Mouse (Mus musculus): Measurements from ENCODE around the gene Spdl1. TPM values are rescaled to one million over a fixed set of nuclear protein-coding genes. Genes with fewer than 3 reads are reported as not detected.

Gene Spdl1
- 1 to 10 TPM; 1.1 to 1.7 TPM for total RNA-seq (2021)
- long read RNA-seq, experiment 1, partial matches to known transcripts: 0 of 2 reads
- long read RNA-seq, experiment 1, other reads (novel, unspliced or antisense): 0 of 2 reads
- long read RNA-seq, experiment 2, partial matches to known transcripts: 0 of 1 reads
- long read RNA-seq, experiment 2, other reads (novel, unspliced or antisense): 0 of 1 reads

DNA sequence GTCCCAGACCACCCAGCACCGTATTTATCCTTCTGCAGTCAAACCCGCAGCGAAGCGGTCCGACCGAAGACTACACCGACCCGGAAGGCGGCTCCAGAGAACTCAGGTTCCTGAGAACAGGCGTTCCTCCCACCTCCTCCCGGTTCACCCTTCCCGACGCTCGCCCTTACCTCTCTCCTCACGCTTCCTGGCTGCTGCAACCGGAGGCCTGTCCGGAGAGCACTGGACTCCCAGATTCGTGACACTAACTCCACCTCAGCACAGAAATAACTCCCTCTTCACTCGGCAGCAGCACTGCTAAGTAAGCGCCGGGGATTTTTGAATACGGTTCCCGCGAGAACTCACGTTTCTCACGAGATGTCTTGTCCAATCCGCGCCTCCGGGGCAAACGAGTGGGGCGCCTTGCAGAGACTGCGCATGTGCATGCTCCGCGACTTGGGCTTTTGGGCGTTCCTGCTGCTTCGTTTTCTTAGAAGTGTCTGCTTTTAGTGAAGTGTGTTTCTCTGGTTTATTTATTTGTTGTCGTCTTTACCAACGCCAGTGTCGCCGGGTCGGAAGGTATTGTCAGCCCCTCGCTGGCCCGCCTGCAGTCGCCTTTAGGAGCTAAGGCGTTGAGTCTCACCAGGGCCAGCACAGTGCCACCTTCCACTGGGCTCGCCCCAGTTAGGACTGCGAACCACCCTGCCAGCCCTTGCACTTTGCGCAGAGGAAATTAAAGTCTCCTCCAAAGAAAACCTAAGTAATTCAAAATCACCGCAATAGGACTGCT lies at the start of gene Spdl1:
Spdl1 (minus strand) TSS at position 324 of the 769 bp plus-strand sequence.
- intact Hi-C loops (cut with DNase I): loop anchor here (5.0 kb wide), 1 partner anchor 859 kb away; no protein-coding TSS in a partner anchor
- peak; percentile 95 to 97 for DNase-seq

DNA sequence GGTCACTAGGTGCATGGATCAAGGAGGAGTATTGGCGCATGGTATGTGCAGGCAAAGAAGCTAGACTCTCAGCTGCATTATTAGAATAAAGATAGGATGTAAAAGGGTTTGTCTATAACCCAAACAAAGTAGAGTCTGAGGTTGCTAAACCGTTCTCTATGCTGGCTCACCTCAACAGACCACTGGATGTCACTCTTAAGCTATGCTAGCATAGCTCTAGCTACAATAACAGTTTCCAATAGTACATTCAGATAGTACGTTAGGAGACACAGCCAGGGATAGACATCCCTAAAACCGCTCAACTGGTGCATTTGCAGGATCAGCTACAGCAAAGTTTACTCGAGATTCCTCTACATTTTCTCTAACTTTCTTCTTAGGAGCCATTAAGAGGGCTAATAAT lies 48.1 kb upstream of the Spdl1 start:
- peak in 1 of 2 experiments; percentile 18 for DNase-seq
- intact Hi-C loops (cut with DNase I): loop anchor here (2.0 to 10.0 kb wide), 4 partner anchors 236 to 783 kb away; no protein-coding TSS in a partner anchor

DNA sequence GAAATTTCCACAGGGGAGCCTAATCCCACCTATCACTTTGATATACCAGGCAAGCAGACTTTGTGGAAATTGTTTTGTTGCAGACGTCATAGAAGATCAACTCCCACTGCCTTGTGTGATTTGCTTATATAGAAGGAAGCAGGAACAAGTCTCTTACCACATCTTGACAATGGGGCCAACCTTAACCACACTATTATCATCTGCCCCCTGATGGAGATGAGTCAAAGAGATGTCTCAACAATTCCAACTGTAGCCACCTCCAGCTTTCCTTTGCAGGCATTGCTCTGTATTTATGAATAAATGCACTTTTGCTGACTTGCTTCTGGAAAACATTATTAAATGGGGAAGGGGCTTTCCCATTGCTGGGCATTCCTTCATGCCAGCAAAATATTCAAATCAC lies 46.2 kb upstream of the Spdl1 start:
- no peak for DNase-seq
- intact Hi-C loops (cut with DNase I): loop anchor here (2.0 to 10.0 kb wide), 4 partner anchors 238 to 785 kb away; no protein-coding TSS in a partner anchor

DNA sequence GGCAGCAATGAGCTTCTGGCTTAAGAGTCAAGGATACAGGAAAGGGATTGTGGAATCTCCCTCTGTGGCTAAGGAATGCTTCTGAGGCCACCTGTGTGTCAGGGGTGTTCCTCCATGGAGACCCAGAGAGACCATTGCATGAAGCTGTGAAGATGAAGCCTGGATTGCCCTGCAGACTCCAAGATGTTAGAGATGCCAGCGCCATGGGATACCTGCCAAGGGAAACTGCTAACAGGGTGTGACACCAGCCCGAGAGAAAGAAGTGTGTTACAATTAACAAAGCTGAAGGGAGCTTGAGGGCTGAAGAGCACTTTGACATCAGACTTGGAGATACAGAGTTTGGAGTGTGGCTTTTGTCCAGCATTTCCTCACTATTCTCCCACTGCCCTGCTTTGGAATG lies 40.4 kb upstream of the Spdl1 start:
- intact Hi-C loops (cut with DNase I): no loop called here
- DNase-seq: no peak

DNA sequence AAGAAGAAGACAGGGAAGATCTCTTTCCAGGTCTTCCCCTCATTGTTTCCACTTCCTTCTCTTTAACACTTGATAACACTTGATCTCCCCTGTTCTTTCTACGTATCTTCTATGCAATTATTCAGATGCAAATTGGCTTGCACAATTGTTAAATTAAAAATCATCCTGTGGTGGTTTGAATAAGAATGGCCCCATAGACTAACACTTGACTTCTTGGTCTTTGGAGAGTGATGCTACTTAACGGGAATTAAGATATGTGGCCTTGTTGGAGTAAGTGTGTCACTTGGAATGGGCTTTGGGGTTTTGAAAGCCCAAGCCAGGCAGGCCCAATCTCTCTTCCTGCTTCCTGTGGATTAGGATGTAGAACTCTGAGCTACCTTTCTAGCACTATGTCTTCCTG lies 39.0 kb upstream of the Spdl1 start:
- no peak for DNase-seq
- intact Hi-C loops (cut with DNase I): no loop called here

DNA sequence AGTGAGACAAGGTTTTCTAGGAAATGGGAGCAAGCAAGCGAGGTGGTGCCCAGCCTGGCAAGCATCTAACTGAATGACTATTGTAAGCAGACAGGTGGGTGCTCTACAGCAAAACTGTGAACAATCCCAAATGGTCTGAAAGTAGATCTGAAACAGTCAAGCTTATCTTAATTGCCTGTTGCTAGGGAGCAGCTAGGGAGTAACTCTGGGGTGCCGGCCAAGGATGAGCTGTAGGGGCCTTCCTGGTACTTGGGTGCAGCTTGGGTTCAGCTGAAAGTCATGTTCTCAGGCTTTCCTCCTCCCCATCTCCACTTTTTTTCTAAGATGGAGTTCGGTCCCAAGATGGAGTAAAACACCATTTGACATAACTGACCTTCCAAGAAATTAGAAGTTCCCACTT lies 38.5 kb upstream of the Spdl1 start:
- no peak for DNase-seq
- intact Hi-C loops (cut with DNase I): no loop called here

DNA sequence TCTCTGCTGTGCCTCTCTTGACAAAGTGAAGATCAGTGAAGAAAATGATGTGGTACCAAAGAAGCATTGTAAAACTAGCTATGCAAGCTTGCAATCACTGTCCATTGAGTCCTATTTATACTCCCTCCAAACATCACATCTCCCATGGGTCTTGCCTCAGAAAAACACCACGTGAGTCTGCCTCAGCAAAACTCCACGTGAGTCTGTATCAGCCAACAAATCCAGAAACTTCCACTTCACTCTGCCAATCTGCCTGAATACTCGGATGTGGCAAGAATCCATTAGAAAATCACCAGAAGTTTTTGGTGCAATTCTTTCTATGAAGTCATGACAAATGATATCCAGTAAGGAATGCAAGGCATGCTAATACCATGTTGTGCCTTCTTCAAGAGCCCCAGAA lies 38.0 kb upstream of the Spdl1 start:
- no peak for DNase-seq
- intact Hi-C loops (cut with DNase I): no loop called here

DNA sequence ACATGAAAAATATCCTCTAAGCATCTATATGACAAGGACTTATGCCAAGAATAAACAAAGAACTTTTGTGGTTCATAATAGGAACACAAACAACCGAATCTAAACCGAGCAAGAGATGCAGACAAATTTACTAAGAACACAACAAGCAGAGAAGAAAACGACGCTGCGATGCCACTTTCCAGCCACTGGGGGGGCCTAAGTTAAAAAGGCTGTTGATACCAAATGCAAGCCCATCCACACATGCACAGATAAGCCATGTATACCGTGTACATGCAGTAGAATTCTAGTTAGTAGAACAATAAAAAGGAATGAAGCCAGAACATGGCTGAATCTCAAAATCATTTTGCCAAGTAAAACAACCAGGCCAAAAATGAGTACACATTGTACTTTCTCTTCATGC lies 35.2 kb upstream of the Spdl1 start:
- intact Hi-C loops (cut with DNase I): no loop called here

DNA sequence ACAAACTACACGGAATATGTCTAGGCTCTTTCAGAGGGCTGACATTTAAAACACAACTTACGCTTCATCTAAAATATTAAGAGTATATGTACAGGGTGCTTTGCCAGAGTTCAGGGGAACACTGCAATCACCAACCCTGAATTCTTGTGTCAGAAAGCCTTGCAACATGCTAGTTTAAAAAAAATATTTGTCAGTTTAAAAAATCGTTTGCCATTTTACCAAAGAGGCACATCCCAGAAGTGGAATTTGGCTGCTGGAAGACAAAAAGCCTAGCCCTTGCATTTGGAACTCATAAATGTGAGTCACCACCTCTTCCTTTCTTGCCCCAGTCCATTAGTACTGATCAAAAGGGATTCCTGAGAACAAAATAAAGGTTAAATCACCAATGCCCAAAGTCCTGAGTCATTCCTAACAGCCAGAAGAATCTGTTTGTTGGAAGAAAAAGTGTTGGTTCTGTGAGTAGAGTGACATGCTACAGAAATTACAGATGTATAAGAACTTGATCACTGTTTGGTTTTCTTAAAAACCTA lies 32.4 kb upstream of the Spdl1 start:
- no peak for DNase-seq
- intact Hi-C loops (cut with DNase I): no loop called here

More for the DNA sequence above, 35.2 kb upstream of the Spdl1 start:
- no peak for DNase-seq

DNA sequence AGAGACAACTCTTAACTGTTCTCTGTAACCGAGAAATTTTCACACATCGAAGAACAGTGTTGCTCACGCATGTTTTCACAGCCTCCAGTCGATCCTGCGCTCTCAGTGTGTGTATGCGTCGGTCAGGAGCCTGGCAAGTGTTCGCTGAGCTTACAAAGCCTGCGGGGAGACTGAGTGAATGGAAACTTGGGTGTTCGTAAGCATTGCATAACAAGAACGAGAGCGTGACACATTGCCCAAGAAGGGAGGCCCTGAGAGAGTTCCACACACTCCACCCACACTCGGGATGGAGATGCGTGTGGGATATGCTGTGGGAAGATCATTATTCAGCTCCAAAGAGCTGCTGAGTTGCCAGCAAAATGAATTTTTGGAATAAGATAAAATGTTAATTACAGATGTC lies 31.7 kb upstream of the Spdl1 start:
- intact Hi-C loops (cut with DNase I): no loop called here
- DNase-seq: no peak

DNA sequence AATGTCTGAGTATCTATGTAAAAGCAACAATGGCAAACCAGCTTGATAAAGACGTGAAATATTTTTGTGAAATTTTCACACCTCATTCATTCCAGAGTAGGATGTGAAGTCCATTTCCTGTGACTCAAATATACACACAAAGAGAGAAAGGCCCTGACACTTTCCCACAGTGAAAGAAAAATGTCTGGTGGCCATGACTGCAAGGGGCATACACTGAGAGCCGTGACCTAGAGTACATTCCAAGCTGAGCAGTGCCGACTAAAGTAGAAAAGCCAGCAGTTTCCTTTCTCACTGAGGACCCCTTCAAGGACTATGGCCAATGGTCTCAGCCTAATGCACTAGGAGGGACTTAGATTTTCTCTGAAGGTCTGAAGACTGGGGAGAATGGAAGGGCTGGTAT lies 23.2 kb upstream of the Spdl1 start:
- no peak for DNase-seq
- intact Hi-C loops (cut with DNase I): no loop called here

DNA sequence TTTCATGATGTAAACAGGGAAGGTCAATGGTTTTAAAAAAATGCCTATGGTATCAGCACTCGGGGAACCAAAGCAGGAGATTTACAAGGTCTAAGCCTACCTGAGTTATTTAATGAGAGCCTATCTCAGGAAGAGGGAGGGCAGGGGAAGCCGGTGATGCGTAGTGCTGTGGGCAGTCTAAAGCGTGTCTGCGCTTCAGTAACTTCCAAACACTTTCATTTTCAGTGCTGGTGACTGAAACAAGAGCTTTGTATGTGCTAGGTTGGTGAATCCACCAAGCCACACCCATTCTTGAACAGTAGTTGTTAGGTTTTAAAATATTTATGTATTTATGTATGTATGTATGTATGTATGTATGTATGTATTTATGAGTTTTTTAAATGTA lies 12.8 kb upstream of the Spdl1 start:
- DNase-seq: no peak
- intact Hi-C loops (cut with DNase I): no loop called here

DNA sequence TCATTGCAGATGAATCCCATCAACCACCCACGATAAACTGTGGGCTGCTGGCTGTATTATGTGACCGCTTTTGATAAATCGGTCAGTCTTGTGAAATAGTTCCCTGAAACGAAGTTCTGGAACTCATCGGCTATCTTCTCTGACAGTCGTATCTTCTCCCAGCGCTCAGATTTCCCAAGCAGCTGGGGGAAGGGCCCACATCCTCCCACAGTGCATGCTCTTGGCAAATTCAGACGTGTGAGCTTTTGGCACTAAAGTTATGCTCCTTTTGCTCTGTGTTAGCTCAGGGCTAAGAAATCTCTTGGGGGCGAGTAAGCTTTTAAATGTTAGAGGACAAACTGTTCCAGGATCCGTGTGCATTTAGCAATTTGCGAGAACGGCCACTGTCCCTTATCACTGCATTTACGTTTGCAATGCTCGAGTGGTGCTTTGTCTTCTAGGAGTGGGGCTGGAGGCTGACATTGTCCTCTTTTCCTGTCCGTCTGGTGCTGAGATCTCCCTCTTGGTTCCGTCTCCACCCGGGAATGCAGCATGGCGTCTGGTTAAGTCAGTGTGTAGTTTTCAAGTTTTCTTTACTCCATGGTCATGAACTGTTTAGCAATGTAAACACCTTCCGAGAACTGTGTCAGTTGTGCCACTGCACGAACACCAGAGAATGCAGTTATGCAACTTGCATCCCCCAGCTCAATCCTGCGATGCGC lies 12.3 kb upstream of the Spdl1 start:
- peak; percentile 43 to 62 for DNase-seq
- intact Hi-C loops (cut with DNase I): no loop called here

DNA sequence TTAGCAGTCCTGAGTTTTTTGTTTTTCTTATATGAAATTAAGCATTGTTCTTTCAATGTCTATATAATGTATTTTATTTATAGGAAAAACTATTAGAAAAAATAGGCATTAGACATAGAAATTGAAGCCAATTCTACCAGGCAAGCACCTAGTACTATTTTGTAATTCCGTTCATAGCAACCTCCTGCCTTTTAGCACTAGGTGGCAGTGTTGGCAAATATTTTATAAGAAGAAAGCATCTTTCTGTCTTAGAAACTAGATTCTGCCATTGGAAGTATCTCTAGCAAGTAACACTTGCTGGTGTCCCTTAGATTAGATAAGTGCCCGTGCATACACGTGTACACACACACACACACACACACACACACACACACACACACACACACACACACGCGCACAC lies 10.1 kb upstream of the Spdl1 start:
- peak in 1 of 2 experiments; percentile 16 for DNase-seq
- intact Hi-C loops (cut with DNase I): loop anchor here (5.0 kb wide), 3 partner anchors 564 to 1159 kb away; no protein-coding TSS in a partner anchor

DNA sequence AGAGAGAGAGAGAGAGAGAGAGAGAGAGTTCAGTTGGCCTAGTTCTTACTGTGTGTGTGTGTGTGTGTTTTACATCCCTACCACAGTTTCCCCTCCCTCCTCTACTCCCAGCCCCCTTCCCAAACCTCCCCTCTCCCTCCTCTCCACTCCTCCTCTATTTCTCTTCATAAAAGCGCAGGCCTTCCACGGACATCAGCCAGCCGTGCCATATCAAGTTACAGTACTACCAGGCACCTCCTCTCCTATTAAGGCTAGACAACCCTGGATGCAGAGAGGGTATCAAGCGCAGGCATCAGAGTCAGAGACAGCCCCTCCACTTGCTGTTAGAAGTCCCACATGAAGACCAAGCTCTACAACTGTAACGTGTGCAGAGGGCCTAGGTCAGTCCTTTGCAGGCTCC lies 6.8 kb upstream of the Spdl1 start:
- DNase-seq: no peak
- intact Hi-C loops (cut with DNase I): loop anchor here (5.0 kb wide), 3 partner anchors 567 to 1162 kb away; no protein-coding TSS in a partner anchor

DNA sequence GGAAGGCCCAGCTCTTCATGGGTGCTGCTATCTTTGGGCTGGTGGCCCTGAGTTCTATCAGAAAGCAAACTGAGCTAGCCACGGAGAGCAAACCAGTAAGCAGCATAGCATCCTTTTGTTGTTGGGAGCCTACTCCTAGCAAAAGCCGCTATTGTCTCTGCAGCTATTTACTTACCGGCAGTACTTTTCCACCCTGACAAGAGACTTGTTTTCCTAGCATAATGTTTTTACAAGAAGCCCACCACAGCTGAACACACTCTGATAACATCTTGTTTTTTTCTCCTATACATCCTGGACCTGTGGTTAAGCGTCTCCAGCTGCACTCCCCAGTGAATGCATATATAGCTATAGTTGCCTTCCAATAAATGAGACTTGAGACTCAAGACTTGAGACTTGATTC lies 5.6 kb upstream of the Spdl1 start:
- DNase-seq: no peak
- intact Hi-C loops (cut with DNase I): no loop called here

DNA sequence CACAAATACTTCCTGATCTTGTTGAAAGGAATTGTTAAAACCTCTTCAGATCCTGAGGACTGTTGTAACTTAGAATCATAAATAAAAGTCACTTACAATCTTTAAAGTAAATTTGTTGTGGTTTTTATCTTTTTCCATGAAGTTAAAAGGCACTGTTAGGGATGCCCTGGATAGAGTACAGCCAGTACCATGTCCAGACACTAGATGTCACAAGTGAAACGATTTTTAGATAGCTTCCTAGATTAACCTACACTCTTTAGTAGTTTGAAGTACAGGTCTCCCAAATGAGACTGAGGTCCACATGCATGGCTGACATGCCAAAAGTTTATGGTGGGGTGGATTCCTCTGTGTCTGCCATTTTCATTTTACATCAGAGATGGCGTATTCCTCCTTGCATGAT lies 2.8 kb upstream of the Spdl1 start:
- intact Hi-C loops (cut with DNase I): no loop called here

DNA sequence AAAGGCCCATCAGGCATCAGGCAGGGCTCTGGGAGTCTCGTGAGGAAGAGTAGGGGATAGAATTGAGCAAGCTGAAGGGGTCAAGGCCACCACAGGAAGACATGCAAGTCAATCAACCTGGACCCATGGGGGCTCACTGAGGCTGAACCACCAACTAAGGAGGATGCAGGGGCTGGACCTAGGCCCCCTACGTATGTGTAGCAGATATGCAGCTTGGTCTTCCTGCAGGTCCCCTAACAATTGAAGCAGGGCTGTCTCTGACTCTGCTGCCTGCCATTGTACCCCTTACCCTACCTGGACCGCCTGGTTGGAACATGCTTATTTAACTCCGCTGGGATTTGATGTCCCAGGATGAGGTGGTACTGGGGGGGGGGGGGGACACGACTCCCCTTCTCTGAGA lies 763 bp downstream of the Spdl1 start:
- no peak for DNase-seq
- intact Hi-C loops (cut with DNase I): loop anchor here (5.0 kb wide), 1 partner anchor 860 kb away; no protein-coding TSS in a partner anchor

More for the DNA sequence above, 2.8 kb upstream of the Spdl1 start:
- no peak for DNase-seq

DNA sequence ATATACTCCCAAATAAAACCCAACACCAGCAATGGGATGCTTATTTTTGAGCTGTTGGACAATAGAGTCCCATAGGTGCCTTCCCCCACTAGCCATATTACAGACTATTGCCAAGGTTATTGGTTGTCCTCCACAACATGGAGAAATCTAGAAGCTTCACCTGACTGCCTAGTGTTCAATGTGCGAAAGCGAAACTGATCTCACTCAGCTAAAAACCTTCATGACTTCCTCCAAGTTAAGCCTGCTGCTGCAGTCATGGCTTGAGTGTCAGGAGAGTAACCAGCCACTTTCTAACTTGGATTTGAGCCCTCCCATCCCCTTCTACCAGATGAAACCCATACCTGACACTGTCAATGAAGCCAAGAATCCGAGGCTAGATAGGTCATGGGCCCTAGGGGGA lies 5.6 kb downstream of the Spdl1 start:
- intact Hi-C loops (cut with DNase I): no loop called here
- no peak for DNase-seq

DNA sequence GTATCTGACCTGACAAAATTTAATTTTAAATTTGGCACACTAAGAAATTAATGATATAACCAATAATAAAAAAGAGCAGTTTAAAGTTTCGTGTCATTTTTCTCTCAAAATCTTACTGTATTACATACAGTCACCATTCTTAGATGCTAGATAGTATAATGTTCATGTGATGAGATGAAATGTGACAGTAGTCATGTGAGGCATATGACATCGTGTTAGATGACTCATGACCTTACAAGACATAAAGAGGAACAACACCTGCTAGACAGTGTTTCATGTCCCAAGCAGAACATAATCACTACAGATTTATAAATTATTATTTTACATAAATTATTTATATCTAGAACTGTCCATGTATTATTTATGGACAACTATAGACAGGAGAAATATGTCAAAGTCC lies 6.5 kb downstream of the Spdl1 start:
- intact Hi-C loops (cut with DNase I): no loop called here
- no peak for DNase-seq

DNA sequence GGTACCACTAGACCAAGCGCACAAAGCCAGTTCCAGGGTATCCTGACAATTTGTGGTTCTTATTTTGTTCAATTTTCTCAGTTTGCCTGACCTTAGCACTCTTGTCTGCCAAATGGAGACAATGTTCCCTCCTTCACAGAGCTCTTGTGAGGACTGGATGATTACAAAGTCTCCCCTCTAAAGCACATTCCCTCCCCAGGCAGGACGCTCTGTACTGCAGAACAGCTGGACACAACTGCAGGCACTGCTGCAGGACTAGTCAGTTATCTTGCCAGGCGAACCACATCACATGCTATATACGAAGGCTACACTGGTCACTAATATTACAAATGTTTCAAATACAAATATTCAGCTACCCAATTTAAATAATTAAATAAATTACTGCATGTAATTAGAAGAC lies 8.7 kb downstream of the Spdl1 start:
- intact Hi-C loops (cut with DNase I): no loop called here

More for the DNA sequence above, 8.7 kb downstream of the Spdl1 start:
- no peak for DNase-seq
